Mouse (Mus musculus) embryonic facial prominence, embryonic 10.5 days (tissue): ENCODE data around the gene 2410015M20Rik. TPM values are rescaled to one million over a fixed set of nuclear protein-coding genes. Genes with fewer than 3 reads are reported as not detected.
A peak's percentile ranks its signal among the peaks of the same experiment; 100 is the strongest.

Source experiments
- DNase-seq: peaks from one replicate; pipeline ENCODE4 v3.0.0-alpha.2; 2017; ENCODE audit warnings: low spot score
- H3K27ac ChIP-seq: fragments of 300-500 bp; sonication (generic); replicated peaks from 2 replicates; pipeline ENCODE4 v1.5.1; 2016; ENCODE audit warnings: mild to moderate bottlenecking
- H3K27me3 ChIP-seq: fragments of 300-500 bp; sonication (generic); replicated peaks from 2 replicates; pipeline ENCODE4 v1.6.1; 2016; ENCODE audit warnings: low read depth, mild to moderate bottlenecking; ENCODE audit not compliant: poor library complexity, severe bottlenecking
- H3K36me3 ChIP-seq: fragments of 300-500 bp; sonication (generic); replicated peaks from 2 replicates; pipeline ENCODE4 v1.6.1; 2016; ENCODE audit warnings: mild to moderate bottlenecking, moderate library complexity
- H3K4me1 ChIP-seq: fragments of 300-500 bp; sonication (generic); 2 replicates; pipeline ENCODE4 v1.6.1; 2016
- H3K4me3 ChIP-seq: fragments of 300-500 bp; sonication (generic); 2 replicates; pipeline ENCODE4 v1.5.1; 2016; ENCODE audit warnings: mild to moderate bottlenecking, moderate library complexity
- H3K9me3 ChIP-seq: fragments of 300-500 bp; sonication (generic); 2 replicates; pipeline ENCODE4 v1.6.1; 2016; ENCODE audit warnings: mild to moderate bottlenecking
- WGBS: fragments of 180-500 bp; shearing (Covaris S2); methylation state at CpG from one replicate; pipeline ENCODE4 v1.1.7; 2016; 5-methylcytosine and 5-hydroxymethylcytosine counted together
- polyA plus RNA-seq: library from polyadenylated mRNA; unstranded; fragments of >200 nt; fragmentation: Nextera tagmentation; extraction: Ambion mirVana; gene quantifications from 2 replicates; pipeline ENCODE4 v1.2.1, GENCODE M21; 2016

Gene 2410015M20Rik
- polyA plus RNA-seq, 1 experiment from 2014 or later, result 205 TPM

DNA sequence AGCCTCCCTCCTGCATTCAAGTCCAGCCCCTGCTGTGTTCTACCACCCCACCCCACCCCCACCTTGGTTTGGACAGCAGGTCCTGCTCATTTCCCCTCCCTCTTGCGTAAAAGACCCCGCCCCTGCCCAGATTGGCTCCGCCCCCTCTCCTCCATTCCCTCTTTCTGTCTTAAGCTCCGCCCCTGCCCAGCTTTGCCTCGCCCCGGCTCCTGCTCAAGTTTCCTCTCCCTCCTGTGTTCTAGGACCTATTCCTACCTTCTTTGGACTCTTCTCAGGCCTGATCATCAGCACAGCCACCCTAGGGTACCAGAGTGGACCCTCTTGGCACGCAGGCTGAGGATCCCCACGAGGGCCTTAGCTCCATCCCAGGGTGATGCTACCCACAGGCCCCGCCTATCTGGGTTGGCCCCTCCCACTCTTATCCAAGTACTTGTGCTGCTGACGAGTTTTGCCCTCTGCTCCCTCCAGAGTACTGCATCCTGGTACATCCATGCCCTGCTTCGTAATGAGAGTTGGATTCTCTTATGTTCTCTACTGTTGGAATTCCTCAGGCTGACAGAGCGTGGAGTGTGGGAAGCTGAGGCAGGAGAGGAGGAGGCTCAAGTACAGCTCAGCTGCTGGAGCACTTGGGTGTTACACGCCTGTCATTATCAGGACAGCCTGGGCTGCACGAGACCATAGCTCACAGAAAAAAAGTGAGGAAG lies 2.4 kb upstream of the 2410015M20Rik start:
- DNase-seq, result peak; percentile 68
- Histone ChIP-seq H3K4me3 (peak overlapping the region; percentile 76), H3K4me1 (peaks cover 61% of the 10 kb centered on the region), H3K27ac (peak overlapping the region; percentile 66), H3K9me3 (no peaks in the 10 kb centered on the region), H3K36me3 (peaks cover 43% of the 10 kb centered on the region), H3K27me3 (no peaks in the 10 kb centered on the region)
- WGBS, result 12% methylated on average over 14 of the region's 14 CpGs

DNA sequence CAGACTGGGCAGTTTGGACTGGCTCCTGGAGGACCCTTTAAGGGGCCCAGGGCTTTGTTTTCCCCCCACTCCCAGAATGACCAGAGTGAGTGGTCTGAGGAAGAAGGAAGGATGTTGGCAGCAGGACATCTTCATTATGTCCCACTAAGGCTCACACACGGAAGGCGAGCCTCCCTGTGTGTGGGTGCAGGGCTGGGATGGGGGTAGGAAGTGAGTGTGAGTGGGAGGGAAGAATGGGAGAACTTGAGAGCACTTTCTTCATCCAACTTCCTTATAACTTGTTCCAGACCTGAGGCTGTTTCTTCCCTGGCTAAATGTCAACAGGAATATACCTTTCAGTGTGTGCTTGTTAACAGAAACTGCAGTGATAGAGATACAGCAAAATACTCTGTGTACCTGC lies 1.8 kb upstream of the 2410015M20Rik start:
- Histone ChIP-seq H3K27me3 (no peaks in the 10 kb centered on the region), H3K4me3 (peak overlapping the region; percentile 76; the same call in 1 of the 2 replicates), H3K27ac (0 out of 2 replicates have a peak overlapping the region, but pooled peaks have one; percentile 66), H3K36me3 (peaks cover 43% of the 10 kb centered on the region), H3K4me1 (peaks cover 61% of the 10 kb centered on the region), H3K9me3 (no peaks in the 10 kb centered on the region)
- 67% methylated on average over 2 of the region's 2 CpGs for WGBS
- DNase-seq, result no peak

DNA sequence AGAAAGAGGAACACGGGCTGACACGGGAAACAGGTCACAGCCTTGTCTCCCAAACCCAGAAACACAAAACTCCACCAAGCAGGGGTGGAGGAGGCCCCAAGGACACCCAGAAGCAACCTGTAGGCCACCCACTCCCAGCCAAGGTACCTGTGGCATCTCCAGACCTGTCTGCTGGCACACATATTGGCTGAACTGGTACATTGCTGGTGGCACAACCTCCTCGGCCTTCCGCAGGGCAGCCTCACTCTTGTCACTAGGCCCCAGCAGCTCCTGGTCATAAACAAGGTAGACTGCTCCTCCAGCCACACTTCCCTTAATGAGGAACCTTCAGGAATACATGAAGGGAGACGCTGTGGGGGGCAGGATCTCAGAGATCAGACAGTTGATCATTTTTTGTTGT lies 872 bp downstream of the 2410015M20Rik start:
- Histone ChIP-seq H3K9me3 (no peaks in the 10 kb centered on the region), H3K4me1 (peaks cover 39% of the 10 kb centered on the region), H3K4me3 (peak overlapping the region; percentile 76), H3K27me3 (no peaks in the 10 kb centered on the region), H3K27ac (peak overlapping the region; percentile 88), H3K36me3 (peaks cover 45% of the 10 kb centered on the region)
- DNase-seq, result no peak
- 60% methylated on average over 5 of the region's 5 CpGs for WGBS

DNA sequence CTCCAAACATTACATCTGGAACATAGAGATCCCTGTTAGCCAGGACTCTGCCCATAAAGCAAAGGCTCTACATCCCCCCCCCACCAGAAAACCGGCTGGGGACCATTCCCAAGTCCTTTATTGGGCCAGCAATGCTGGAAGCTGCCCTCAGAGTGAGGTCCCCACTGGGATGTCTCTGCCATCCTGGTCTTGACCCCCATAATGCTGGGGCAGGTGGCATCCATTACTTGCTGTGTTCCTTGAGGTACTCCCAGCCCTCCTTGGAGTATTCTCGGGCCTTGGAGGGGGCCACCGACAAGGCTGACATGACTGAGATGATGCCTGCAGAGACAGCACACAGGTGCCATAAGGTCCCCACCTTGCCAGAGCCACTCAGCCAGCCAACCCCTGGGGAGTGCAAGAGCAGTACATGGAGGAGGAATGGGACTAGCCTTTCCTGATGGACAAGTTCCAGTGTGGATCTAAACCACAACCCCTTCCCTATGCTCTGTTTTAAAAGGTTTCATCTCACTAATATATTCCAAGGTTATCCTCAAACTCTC lies 2.0 kb downstream of the 2410015M20Rik start:
- Histone ChIP-seq H3K4me3 (peak overlapping the region; percentile 23; the same call in 1 of the 2 replicates), H3K27me3 (no peaks in the 10 kb centered on the region), H3K36me3 (peaks cover 56% of the 10 kb centered on the region), H3K9me3 (no peaks in the 10 kb centered on the region), H3K4me1 (peaks cover 39% of the 10 kb centered on the region), H3K27ac (no peak overlapping the region)
- WGBS, result 81% methylated on average over 3 of the region's 3 CpGs
- no peak for DNase-seq

DNA sequence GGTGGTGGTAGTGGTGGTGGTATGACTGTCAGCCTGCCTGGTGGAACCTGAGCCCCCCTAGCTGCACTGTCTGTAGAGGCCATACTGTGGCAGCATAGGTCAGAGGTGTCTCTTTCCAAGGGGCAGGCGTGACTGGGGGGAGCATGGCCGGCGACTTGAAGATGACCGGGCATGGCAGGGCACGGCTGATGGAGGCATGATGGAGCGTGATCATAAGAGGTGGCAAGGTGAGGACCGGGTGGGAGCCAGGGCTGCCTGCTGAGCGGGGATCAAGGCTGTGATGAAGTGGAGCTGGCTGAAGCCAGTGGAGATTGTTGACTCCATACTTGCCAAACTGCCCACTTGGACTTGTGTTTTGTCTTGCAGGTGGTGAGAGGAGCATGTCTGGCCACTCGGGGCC lies 4.1 kb downstream of the 2410015M20Rik start:
- WGBS, result 91% methylated on average over 9 of the region's 9 CpGs
- Histone ChIP-seq H3K36me3 (peaks cover 78% of the 10 kb centered on the region), H3K4me3 (no peak overlapping the region), H3K27ac (no peak overlapping the region), H3K27me3 (no peaks in the 10 kb centered on the region), H3K4me1 (peaks cover 23% of the 10 kb centered on the region), H3K9me3 (no peaks in the 10 kb centered on the region)
- no peak for DNase-seq

DNA sequence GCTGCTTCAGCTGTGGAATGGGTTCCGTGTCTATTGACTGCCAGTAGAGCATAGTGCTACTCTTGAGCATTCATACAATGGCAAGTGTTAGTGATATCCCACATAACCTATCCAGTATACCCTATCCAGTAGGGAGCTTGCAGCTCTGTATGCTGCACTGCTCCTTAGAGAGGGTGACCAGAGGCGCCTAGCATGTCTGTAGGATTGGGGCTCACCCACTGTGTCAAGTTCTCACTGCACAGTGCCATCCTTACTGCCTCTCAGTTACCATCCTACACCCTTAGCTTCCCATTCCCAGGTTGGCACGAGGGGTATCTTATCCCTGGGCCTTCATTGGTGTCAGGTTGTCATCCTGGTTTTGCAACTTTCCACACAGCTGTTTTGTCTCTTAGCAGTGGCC lies 5.1 kb downstream of the 2410015M20Rik start:
- Histone ChIP-seq H3K36me3 (peaks cover 88% of the 10 kb centered on the region), H3K27me3 (no peaks in the 10 kb centered on the region), H3K27ac (no peak overlapping the region), H3K9me3 (no peaks in the 10 kb centered on the region), H3K4me3 (no peak overlapping the region), H3K4me1 (peaks cover 17% of the 10 kb centered on the region)
- no peak for DNase-seq
- WGBS, result 94% methylated on average over 3 of the region's 3 CpGs

DNA sequence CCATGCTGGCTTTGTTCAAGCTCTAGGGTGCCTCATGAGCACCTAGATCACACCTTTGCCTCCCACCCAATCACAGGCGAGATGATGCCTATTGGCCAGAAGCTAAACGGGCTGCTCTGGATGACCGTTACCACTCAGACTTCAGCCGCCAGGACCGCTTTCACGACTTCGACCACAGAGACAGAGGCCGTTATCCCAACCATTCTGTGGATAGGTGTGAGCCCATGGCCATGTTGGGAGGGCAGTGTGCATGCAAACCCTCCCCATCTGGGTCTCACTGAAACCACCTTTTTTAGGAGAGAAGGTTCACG lies 5.5 kb downstream of the 2410015M20Rik start:
- no peak overlapping the region for H3K4me3 ChIP-seq
- H3K9me3 ChIP-seq, result no peaks in the 10 kb centered on the region
- DNase-seq, result no peak
- H3K36me3 ChIP-seq, result peaks cover 91% of the 10 kb centered on the region
- H3K4me1 ChIP-seq, result peaks cover 15% of the 10 kb centered on the region
- no peaks in the 10 kb centered on the region for H3K27me3 ChIP-seq
- WGBS, result 93% methylated on average over 9 of the region's 9 CpGs
- no peak overlapping the region for H3K27ac ChIP-seq

DNA sequence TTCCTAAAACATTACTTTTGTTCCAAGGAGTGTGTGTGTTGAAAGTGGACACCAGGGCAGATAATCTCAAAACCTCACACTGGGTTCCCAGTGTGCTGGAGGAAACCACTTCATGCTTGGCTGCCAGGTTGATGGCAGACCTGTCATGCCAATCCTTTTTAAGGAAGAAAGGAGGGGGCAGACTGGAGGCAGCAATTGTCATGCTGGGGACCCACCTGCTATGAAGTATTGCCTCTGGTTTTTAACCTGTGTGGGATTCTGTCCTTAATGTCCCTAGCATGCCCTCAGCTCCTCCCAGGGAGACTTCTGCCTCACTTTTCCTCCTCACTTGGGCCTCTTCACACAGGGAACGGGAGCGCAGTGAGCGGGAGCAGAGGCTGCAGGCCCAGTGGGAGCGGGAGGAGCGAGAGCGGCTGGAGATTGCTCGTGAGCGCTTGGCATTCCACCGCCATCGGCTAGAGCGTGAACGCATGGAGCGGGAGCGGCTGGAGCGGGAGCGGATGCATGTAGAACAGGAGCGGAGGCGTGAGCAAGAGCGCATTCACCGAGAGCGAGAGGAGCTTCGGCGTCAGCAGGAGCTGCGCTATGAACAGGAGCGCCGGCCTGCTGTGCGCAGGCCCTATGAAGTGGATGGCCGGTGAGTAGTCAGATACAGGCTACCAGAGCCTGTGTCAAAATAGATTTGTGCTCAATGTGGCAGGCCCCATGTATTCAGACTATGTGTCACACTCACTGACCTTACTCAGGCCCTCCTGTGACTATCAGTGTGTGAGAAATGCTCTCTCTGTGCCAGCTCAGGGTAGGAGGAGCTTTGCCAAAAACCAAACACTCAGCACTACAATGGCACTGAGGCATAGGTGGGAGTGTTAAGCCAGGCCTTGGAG lies 6.1 kb downstream of the 2410015M20Rik start:
- H3K27me3 ChIP-seq, result no peaks in the 10 kb centered on the region
- no peak overlapping the region for H3K27ac ChIP-seq
- WGBS, result 96% methylated on average over 28 of the region's 28 CpGs
- peaks cover 9% of the 10 kb centered on the region for H3K4me1 ChIP-seq
- peaks cover 94% of the 10 kb centered on the region for H3K36me3 ChIP-seq
- H3K9me3 ChIP-seq, result no peaks in the 10 kb centered on the region
- DNase-seq, result no peak
- H3K4me3 ChIP-seq, result 0 out of 2 replicates have a peak overlapping the region, but pooled peaks have one; percentile 16

DNA sequence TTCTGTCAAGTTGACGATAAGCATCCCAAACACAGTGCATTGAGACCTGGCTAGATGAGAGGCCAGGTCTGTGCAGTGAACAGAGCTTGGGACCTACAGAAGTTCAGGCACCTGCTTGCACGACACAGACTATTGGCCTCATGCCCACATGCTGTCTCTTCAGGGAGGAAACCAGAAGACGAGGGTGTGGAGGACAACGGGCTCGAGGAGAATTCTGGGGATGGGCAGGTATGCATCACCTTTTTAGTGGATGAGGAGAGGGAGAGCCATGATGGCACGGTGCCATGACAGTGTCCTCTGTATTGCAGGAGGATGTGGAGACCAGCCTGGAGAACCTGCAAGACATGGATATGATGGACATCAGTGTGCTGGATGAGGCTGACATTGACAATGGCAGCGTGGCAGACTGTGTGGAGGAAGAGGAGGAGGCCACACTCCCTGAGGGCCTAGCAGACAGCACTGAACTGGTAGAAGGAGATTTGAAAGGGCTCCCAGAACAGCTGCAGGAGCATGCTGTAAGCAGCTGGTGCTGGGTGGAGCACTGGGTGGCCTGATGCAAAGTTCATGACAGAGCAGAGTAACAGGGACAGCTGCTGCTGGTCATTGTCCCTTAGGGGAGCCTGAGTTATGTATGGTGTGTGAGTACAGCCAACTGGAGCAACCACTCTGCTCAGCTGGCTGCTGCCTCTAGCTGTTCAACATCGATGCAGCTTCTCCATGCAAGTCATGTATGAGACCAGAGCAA lies 15.9 kb downstream of the 2410015M20Rik start:
- no peak overlapping the region for H3K4me3 ChIP-seq
- DNase-seq, result no peak
- H3K27ac ChIP-seq, result no peak overlapping the region
- H3K4me1 ChIP-seq, result 0 out of 2 replicates have a peak, but pooled peaks cover 4% of the 10 kb centered on the region
- WGBS, result 96% methylated on average over 8 of the region's 8 CpGs
- no peaks in the 10 kb centered on the region for H3K27me3 ChIP-seq
- no peaks in the 10 kb centered on the region for H3K9me3 ChIP-seq
- H3K36me3 ChIP-seq, result peaks cover 97% of the 10 kb centered on the region

DNA sequence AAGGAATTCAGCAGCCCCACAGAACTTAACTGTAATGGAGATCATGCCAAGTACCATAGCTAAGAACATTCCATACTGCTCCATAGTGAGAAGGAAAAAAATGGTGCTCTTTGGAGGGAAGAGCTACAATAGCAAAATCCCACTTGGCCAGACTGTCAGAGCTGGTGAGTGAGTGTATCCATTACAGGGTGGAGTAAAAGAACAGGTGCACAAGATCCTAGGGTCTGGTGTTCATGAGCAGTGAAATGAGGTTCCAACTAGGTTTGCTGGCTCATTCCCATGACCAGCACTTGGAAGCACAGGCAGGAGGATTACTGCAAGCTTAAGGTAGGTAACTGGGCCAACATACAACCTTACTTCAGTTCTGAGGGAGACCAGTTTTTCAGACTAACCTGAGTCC lies 17.0 kb downstream of the 2410015M20Rik start:
- H3K27ac ChIP-seq, result no peak overlapping the region
- H3K4me1 ChIP-seq, result peaks cover 8% of the 10 kb centered on the region
- no peak for DNase-seq
- H3K27me3 ChIP-seq, result no peaks in the 10 kb centered on the region
- no peak overlapping the region for H3K4me3 ChIP-seq
- peaks cover 100% of the 10 kb centered on the region for H3K36me3 ChIP-seq
- no peaks in the 10 kb centered on the region for H3K9me3 ChIP-seq

DNA sequence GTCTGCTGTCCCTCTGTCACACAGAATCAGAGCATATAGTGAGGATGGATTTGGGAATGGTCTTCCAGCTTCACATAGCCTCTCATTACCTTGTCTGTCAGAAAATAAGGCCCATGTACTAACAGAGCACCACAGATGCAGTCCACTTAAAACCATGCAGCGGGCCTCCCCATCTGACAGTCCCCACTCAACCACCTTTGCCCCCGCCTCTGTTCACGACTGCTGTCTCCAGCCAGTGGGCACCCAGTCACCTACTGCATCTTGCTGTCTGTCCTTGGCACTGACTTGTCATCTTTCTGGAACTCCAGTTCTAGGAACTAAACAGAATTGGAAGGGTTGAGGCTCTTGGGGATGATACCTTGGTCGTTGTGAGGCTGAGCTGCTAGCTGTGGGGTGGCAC lies 20.6 kb downstream of the 2410015M20Rik start:
- no peak overlapping the region for H3K27ac ChIP-seq
- 97% methylated on average over 4 of the region's 4 CpGs for WGBS
- no peak overlapping the region for H3K4me3 ChIP-seq

DNA sequence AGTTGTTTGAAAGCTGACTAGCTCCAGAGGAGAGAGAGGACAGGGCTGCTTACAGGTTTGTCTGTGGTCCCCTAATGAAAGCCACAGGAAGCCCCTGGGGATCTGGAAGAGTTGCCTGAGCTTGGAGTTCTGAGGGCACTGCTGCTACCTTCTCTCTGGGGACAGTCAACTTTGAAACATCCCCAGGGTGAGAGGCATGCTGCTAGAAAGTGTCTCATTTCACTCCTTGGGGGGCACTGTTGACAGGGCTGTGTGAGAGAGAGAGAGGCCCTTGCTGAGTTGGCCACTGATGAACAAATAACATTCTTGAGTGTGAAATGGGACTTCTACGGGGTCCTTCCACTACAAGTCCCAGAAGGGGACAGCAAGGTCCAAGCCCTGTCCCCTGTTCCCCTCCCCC lies 21.8 kb downstream of the 2410015M20Rik start:
- Histone ChIP-seq H3K27ac (no peak overlapping the region), H3K4me1 (peaks cover 37% of the 10 kb centered on the region), H3K36me3 (peaks cover 72% of the 10 kb centered on the region), H3K27me3 (no peaks in the 10 kb centered on the region), H3K4me3 (peak overlapping the region; percentile 80; the same call in 1 of the 2 replicates), H3K9me3 (no peaks in the 10 kb centered on the region)
- no peak for DNase-seq
- WGBS, result 89% methylated on average over 1 of the region's 1 CpGs

More for the DNA sequence above, 20.6 kb downstream of the 2410015M20Rik start:
- Histone ChIP-seq H3K27me3 (no peaks in the 10 kb centered on the region), H3K9me3 (no peaks in the 10 kb centered on the region), H3K4me1 (peaks cover 26% of the 10 kb centered on the region), H3K36me3 (peaks cover 80% of the 10 kb centered on the region)
- no peak for DNase-seq
